Mouse (Mus musculus): ENCODE measurements around the gene Cdk4.

- TF ChIP-seq POLR2A (IDR thresholded peaks at IDR 0.05; ENCODE audit: borderline replicate concordance, low read depth, low read length) (no peak), CTCF (IDR thresholded peaks at IDR 0.05; ENCODE audit: low read depth, low read length) (no peak)
These were observed 11.7 kb downstream of the Cdk4 start, which contains the start of gene Agap2 for GRCm38 (mm10) chr10:127075080-127075479.
